Mouse (Mus musculus): ENCODE results near the gene Itgb3.
"Not testable (repeated sequence)": the region's sequence is repeated elsewhere in the genome, so short reads cannot be mapped to it uniquely, and the experiment has no call there.

Itgb3 gene

GRCm38 (mm10) chr11:104607491-104608245 lies at the start of gene Itgb3:
Itgb3 (plus strand) TSS chr11:104608000.
- DNase-seq (ENCODE audit: low spot score), result no peak

- DNase-seq (ENCODE audit: low spot score), result no peak
Measured at GRCm38 (mm10) chr11:104558065-104558464, 49.7 kb upstream of the Itgb3 start.

GRCm38 (mm10) chr11:104558651-104559403 lies 49.0 kb upstream of the Itgb3 start:
- no peak for DNase-seq (ENCODE audit: low spot score)

- DNase-seq (ENCODE audit: low spot score), result no peak
Measured at GRCm38 (mm10) chr11:104560971-104561370, 46.8 kb upstream of the Itgb3 start.

- DNase-seq (ENCODE audit: low spot score), result no peak
Measured at GRCm38 (mm10) chr11:104563496-104563895, 44.3 kb upstream of the Itgb3 start.

- DNase-seq (ENCODE audit: low spot score), result no peak
Measured at GRCm38 (mm10) chr11:104565172-104565571, 42.6 kb upstream of the Itgb3 start.

GRCm38 (mm10) chr11:104566097-104566496 lies 41.7 kb upstream of the Itgb3 start:
- DNase-seq (ENCODE audit: low spot score), result no peak

- no peak for DNase-seq (ENCODE audit: low spot score)
Measured at GRCm38 (mm10) chr11:104566796-104567195, 41.0 kb upstream of the Itgb3 start.

- DNase-seq (ENCODE audit: low spot score), result no peak
Measured at GRCm38 (mm10) chr11:104567736-104568135, 40.1 kb upstream of the Itgb3 start.

- no peak for DNase-seq (ENCODE audit: low spot score)
Measured at GRCm38 (mm10) chr11:104568326-104568725, 39.5 kb upstream of the Itgb3 start.

- not testable (repeated sequence) for DNase-seq (ENCODE audit: low spot score)
Measured at GRCm38 (mm10) chr11:104570515-104570914, 37.3 kb upstream of the Itgb3 start.

- DNase-seq (ENCODE audit: low spot score), result not testable (repeated sequence)
Measured at GRCm38 (mm10) chr11:104571373-104571772, 36.4 kb upstream of the Itgb3 start.

- DNase-seq (ENCODE audit: low spot score), result no peak
Measured at GRCm38 (mm10) chr11:104572091-104572490, 35.7 kb upstream of the Itgb3 start.

- DNase-seq (ENCODE audit: low spot score), result no peak
Measured at GRCm38 (mm10) chr11:104572566-104572965, 35.2 kb upstream of the Itgb3 start.

- no peak for DNase-seq (ENCODE audit: low spot score)
Measured at GRCm38 (mm10) chr11:104576772-104577612, 30.8 kb upstream of the Itgb3 start.

- no peak for DNase-seq (ENCODE audit: low spot score)
Measured at GRCm38 (mm10) chr11:104578074-104578473, 29.7 kb upstream of the Itgb3 start.

- no peak for DNase-seq (ENCODE audit: low spot score)
Measured at GRCm38 (mm10) chr11:104579084-104579483, 28.7 kb upstream of the Itgb3 start.

- DNase-seq (ENCODE audit: low spot score), result no peak
Measured at GRCm38 (mm10) chr11:104579575-104579974, 28.2 kb upstream of the Itgb3 start.

- no peak for DNase-seq (ENCODE audit: low spot score)
Measured at GRCm38 (mm10) chr11:104580091-104580490, 27.7 kb upstream of the Itgb3 start.

GRCm38 (mm10) chr11:104580606-104581005 lies 27.2 kb upstream of the Itgb3 start:
- DNase-seq (ENCODE audit: low spot score), result no peak

GRCm38 (mm10) chr11:104581446-104582307 lies 26.1 kb upstream of the Itgb3 start:
- DNase-seq (ENCODE audit: low spot score), result no peak

GRCm38 (mm10) chr11:104582308-104582606 lies 25.5 kb upstream of the Itgb3 start:
- DNase-seq (ENCODE audit: low spot score), result no peak
